Mouse (Mus musculus) lung, adult 2 months (tissue): ENCODE measurements around the gene Olfr24.

Experiments
- CTCF ChIP-seq: fragments of 200-500 bp; IDR thresholded peaks from 2 replicates; pipeline ENCODE4 v1.5.1; 2011; ENCODE audit warnings: mild to moderate bottlenecking, low read length, control low read depth; ENCODE audit not compliant: insufficient read depth
- POLR2A ChIP-seq: fragments of 200-500 bp; IDR thresholded peaks from 2 replicates; pipeline ENCODE4 v1.6.1; 2011; ENCODE audit warnings: low read depth, mild to moderate bottlenecking, control low read depth, low read length, borderline replicate concordance; ENCODE audit errors: extremely low read depth

DNA sequence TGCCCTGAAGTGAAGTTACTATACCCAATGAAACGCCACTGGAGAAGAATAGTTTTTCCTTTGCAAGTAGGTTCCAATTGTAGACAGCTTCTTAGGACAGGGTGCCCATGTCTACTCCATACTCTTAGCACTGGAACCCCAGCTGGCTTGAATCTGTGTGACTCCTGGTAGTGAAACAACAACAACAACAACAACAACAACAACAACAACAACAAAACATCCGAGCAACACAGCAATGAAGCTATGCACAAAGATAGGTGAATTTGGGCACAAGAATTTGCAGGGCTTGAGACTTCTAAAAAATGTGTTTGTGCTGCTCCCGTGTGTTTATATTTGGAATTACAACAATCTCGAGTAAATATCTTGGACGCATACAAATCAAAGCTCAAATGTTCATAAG is 19.2 kb downstream of the Olfr24 start:
- TF ChIP-seq POLR2A (no peak), CTCF (no peak)
